Mouse (Mus musculus) cerebellum, adult 2 months (tissue): ENCODE measurements at regions not wholly inside any gene's neighbourhood (a gene's known extent, or its start where the extent isn't known, plus 50 kb on each side); places are given as distances from the start of the nearest gene placed in this dataset.

Experiments
- CTCF ChIP-seq: fragments of 200-500 bp; IDR thresholded peaks from 2 replicates; pipeline ENCODE4 v1.5.1; 2011; ENCODE audit warnings: low read depth, mild to moderate bottlenecking, control low read depth, low read length, moderate library complexity, borderline replicate concordance; ENCODE audit not compliant: insufficient read depth
- POLR2A ChIP-seq: fragments of 200-500 bp; IDR thresholded peaks from 2 replicates; pipeline ENCODE4 v1.6.1; 2011; ENCODE audit warnings: low read length, control low read depth, borderline replicate concordance; ENCODE audit not compliant: insufficient read depth

- TF ChIP-seq CTCF: no peak
- TF ChIP-seq POLR2A: no peak
Observed at GRCm38 (mm10) chr6:51680239-51680857, 156.6 kb downstream of the Snx10 start.
